Mouse (Mus musculus) skeletal muscle tissue, adult 2 months (tissue): Measurements from ENCODE around the gene Apol7a.

Experiments used
- DNase-seq: peaks from one replicate; pipeline ENCODE4 v3.0.0-alpha.2; 2012; ENCODE audit warnings: low read depth, low spot score

The Apol7a gene

DNA sequence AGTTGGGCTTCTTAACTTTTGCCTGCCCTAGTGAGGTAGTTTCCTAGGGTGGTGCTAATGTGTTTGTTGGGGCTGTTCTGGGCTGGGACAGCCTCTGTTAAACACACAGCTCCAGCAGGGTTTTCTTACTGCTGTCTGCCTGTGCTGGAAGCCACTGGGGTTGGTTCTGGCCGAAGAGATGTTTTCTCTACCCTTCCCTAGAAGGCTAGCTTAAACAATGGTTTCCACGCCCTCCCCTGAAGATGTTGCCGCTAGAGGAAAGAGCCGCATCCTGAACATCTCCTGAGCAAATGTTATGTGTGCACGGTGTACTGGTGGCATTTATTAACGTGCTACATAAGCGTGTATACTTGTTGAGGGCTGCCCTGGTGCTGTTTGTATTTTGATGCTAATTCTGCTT lies 50.8 kb downstream of the Apol7a start:
- no peak for DNase-seq

DNA sequence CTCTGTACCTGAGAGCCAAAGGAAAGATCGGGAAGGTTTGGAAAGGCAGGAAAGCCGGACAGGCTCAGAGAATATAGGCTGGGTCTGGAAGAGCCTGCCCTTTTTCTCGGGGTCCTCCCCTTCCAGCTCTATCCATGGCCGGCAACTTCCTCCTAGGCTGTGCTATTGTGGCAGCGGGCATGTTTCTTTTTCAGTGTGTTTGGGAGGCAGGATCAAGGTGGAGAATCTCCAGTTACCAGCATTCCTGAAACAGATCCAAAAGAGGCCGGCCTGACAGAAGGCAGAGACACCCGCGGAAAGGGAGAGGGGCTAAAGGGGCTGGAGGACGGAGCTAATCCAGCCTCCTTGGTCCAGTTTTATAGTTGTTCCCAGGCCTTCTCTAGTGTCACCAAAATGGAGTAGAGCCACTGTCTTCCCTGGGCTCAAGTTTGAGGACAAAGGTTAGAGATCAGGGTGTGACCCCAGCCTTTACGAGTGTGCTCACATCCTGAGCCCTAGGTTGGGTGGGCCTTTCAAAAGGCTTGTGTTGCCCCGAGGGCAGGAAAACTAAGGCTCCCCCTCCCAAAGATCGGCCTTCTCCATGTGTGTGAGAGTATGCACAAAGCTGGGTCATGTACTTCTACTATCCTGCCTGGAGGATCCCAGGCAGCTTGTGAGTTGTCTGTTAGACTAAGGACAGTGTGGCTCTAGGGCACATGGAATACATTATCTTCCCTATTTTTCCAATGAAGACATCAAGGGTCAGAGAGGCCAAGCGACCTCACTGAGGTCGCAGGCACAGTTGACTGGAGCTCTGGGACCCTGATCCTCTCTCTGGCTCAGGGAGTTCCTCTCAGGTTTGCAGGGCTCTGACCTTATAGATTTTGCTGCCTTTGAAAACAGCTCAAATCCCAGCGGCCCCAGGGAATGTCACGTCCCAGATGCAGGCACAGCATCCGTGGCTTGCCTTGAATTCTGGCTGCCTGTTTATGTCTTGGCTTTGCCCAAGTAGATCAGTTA lies 54.5 kb downstream of the Apol7a start:
- no peak for DNase-seq

DNA sequence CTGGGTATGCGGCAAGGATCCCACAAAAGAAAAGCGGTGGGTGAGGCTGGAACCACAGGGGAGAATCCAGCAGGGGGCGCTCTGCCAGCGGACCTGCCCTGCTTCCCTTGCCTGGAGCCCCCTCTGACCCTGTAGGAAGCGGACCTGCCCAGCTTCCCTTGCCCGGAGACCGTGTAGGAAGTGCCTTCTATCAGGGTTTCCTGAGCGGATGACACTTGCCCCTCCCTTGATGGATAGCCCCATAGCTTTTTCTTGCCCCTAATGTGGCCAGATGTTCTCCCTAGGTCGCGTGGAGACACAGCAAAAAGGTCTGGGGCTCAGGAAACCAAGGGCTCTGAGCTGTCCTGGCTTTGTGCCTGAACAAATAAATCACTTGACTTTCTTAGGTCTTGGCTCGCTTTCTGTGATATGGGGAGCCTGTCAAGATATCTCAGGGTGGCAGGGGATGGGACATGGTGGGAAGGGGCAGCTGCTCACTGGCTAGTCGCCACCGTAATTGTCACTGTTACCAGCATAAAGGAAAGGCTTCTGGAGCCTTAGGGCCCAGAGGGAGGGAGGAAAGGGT lies 55.3 kb downstream of the Apol7a start:
- no peak for DNase-seq

DNA sequence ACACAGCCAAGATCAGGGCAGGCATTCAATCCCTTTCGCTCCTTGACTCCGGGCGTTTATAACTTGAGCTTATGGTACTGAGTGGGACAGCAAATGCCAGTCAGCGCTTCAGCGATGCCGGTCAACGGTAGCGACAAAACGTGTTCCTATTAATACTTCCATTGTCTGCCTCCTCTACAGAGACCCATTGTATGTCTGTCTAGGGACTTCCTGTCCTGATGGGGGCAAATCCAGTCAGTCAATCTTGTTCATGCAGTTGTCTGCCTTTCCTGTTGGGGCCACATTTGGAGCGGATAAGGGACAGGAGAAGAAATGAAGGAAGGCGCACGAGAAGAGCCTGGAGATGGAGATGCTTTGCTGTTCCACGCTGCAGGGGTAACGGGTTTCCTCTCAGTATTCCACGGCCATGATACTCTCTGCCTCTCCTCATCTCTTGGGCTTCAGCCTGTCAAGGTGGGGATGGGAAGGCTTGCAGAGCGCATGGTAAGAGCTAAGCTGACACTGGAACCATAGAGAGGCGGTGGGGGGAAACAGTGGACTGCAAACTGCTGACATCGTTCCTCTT lies 55.9 kb downstream of the Apol7a start:
- no peak for DNase-seq

DNA sequence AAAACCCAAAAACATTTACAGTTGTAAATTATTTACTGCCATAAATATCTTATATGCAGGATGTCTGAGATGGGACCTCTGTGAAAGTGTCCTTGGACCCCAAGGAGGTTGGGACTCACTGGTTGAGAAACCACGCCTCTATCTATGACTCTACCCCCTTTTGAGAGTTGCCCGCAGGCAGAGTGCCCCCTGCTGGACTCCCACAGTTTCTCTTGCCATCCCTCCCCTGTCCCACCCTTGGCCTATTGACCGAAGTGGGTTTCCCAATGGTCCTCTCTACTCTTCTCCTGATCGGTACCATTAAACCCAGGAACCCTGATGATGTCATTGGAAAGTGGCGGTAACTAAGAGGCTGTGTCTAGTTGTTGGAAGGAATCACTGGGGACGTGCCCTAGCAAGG lies 56.9 kb downstream of the Apol7a start:
- DNase-seq, result no peak

DNA sequence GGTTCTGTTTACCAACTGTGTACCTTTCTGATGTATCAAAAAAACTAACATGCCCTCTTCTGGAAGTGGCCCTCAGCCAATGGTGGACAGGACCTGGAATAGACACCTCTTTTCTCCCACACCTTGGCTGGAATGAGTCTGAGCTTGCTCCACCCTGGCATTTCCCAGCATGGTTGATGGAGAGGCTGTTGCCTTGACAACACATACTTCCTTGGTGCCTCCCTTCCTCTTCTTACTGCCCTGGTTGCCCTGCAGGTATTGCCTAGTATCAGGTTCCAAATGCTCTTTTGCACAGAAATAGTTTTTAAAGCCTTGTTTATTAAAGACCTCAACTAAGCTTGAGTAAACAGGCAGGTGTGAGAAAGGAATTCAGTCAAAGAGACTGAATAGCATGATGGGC lies 58.3 kb downstream of the Apol7a start:
- DNase-seq, result no peak

DNA sequence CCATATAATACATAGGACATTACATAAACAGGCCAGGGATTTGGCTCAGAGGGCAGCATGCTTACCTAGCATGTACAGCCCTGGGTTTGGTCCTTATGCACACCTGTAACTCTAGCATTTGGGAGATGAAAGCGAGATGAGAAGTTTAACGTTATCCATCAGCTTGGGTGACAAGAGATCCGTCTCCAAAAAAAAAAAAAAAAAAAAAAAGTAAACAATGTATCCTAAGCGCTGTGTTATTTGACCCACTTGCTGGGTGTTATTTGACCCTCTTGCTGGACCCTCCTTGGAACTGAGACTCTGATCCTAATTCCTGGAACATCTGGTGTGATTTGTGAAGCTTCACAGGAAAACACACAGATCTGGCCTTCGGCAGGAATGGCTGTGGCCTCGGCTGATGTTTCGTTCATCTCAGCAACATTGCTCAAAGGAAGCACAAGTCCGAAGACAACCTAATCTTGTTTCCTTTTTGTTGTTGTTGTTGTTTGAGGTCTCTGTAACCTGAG lies 59.9 kb downstream of the Apol7a start:
- no peak for DNase-seq

DNA sequence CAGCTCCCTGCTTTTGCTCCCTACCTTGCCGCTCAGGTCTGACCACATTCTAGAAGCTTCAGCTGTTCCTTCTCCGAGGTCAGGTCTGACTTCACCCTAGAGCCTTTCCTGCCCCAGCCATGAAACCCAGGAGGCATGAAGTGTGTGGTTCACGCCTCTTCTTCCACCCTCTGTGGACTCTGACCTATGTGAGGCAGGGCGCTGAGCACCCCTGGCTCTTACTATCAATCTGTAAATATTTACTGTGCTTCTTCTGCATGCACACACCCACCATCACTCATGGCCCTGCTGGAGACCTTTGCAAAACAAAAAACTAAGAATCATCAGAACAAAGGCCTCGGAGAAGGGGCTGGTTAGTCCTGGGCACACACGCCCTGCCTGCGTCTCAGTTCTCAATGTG lies 60.5 kb downstream of the Apol7a start:
- no peak for DNase-seq
